In the genomic region with DNA sequence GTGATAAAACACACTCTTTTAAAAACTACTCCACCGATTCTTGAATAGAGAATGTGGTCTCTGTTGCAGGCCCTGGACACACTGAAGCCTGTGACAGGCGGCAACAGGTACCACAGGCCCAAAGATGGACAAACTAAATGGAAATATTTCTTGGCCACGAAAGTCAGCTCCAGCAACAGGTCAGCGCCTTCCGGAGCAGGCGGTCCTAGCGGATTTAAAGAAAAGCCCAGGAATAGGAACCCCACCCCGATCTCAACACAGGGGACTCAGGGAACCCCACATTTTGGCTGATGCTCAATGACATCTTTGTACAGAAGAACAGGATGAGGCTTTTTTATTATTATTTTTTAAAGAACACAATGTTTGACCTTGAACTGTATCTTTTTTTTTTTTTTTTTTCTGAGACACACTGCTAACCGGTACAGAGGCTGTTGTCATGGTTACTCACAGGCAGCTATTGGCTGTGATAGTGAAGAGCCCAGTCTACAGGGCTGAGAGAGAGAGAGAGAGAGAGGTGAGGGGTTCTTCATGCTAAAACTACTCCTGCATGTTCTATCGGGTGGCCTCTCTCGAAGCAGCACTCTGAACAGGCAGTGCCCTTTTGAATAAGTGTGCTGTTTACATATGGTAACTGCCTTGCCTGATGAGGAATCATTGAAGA, we compare ENCODE assay signal across 20 mouse cellular contexts.
DNase-seq lines count a peak whose midpoint lies in the region; ATAC-seq and TF ChIP-seq lines count a peak whose summit lies in the region.
"Had no signal": no experiment of that assay in that cellular context is flagged by ENCODE, and none has a peak within 500 bp of the region (broad histone marks: within the 10 kb centered on the region; RNA-seq: fewer than 3 reads in every experiment).

No protein-coding gene starts in this region.

- no peaks in the 10 kb centered on the region for H3K36me3 ChIP-seq in forebrain, embryonic 12.5 days (replicated peaks)
- H3K36me3 ChIP-seq in forebrain, embryonic 10.5 days (replicated peaks): no peaks in the 10 kb centered on the region
- H3K36me3 ChIP-seq in testis, adult 2 months (ENCODE audit: control insufficient read depth, insufficient read depth, low read length): no peaks in the 10 kb centered on the region
- H3K36me3 ChIP-seq in midbrain, embryonic 15.5 days (replicated peaks): no peaks in the 10 kb centered on the region
- H3K36me3 ChIP-seq: embryonic facial prominence, embryonic 13.5 days; kidney, embryonic 15.5 days; lung, embryonic 15.5 days had no signal

- no peak overlapping the region for H3K27ac ChIP-seq in forebrain, embryonic 12.5 days
- no peak overlapping the region for H3K27ac ChIP-seq in forebrain, embryonic 10.5 days
- peak overlapping the region; percentile 57 for H3K27ac ChIP-seq in testis, adult 2 months (ENCODE audit: control insufficient read depth, insufficient read depth, low read depth, low read length)
- 0 out of 2 replicates have a peak overlapping the region, but pooled peaks have one; percentile 38 for H3K27ac ChIP-seq in midbrain, embryonic 15.5 days
- H3K27ac ChIP-seq: embryonic facial prominence, embryonic 13.5 days; kidney, embryonic 15.5 days; liver, embryonic 14.5 days; lung, embryonic 15.5 days had no signal

- ATAC-seq in forebrain, embryonic 12.5 days (ENCODE audit: low FRiP score): peak; percentile 63; the same call in 1 of the 2 replicates
- peak; percentile 97 for ATAC-seq in midbrain, embryonic 15.5 days (replicated peaks)
- ATAC-seq in inflammation-experienced regulatory T-cells, adult 6 months: no peak
- ATAC-seq: intestine, embryonic 16.5 days; Patski had no signal

- no peaks in the 10 kb centered on the region for H3K9me3 ChIP-seq in forebrain, embryonic 12.5 days
- H3K9me3 ChIP-seq in forebrain, embryonic 10.5 days: no peaks in the 10 kb centered on the region
- no peaks in the 10 kb centered on the region for H3K9me3 ChIP-seq in midbrain, embryonic 15.5 days
- H3K9me3 ChIP-seq: embryonic facial prominence, embryonic 13.5 days; kidney, embryonic 15.5 days; lung, embryonic 15.5 days had no signal

- no peak for TF ChIP-seq CTCF in testis, adult 2 months (IDR thresholded peaks at IDR 0.05; ENCODE audit: control insufficient read depth, insufficient read depth, insufficient replicate concordance, low read depth, low read length)

- no peak for TF ChIP-seq POLR2A in testis, adult 2 months (IDR thresholded peaks at IDR 0.05; ENCODE audit: control insufficient read depth, low read depth, low read length)

- WGBS in forebrain, embryonic 12.5 days: 78% methylated on average over 11 of the region's 11 CpGs
- 85% methylated on average over 11 of the region's 11 CpGs for WGBS in forebrain, embryonic 10.5 days
- 67% methylated on average over 11 of the region's 11 CpGs for WGBS in midbrain, embryonic 15.5 days

- no peaks in the 10 kb centered on the region for H3K27me3 ChIP-seq in forebrain, embryonic 12.5 days
- H3K27me3 ChIP-seq in forebrain, embryonic 10.5 days (ENCODE audit: poor library complexity, severe bottlenecking): no peaks in the 10 kb centered on the region
- H3K27me3 ChIP-seq in testis, adult 2 months (ENCODE audit: control insufficient read depth, insufficient read depth, low read length): no peaks in the 10 kb centered on the region
- H3K27me3 ChIP-seq in midbrain, embryonic 15.5 days (replicated peaks): no peaks in the 10 kb centered on the region
- H3K27me3 ChIP-seq: embryonic facial prominence, embryonic 13.5 days; kidney, embryonic 15.5 days; lung, embryonic 15.5 days; Patski had no signal

- H3K4me1 ChIP-seq in forebrain, embryonic 12.5 days: no peaks in the 10 kb centered on the region
- H3K4me1 ChIP-seq in forebrain, embryonic 10.5 days: no peaks in the 10 kb centered on the region
- H3K4me1 ChIP-seq in testis, adult 2 months (ENCODE audit: control insufficient read depth, insufficient read depth, low read length): 0 out of 2 replicates have a peak, but pooled peaks cover 2% of the 10 kb centered on the region
- H3K4me1 ChIP-seq in midbrain, embryonic 15.5 days: peaks cover 5% of the 10 kb centered on the region; the same call in 1 of the 2 replicates
- H3K4me1 ChIP-seq: embryonic facial prominence, embryonic 13.5 days; lung, embryonic 15.5 days had no signal

- no peak for DNase-seq in forebrain, embryonic 10.5 days (ENCODE audit: extremely low spot score, low spot score)
- DNase-seq in testis, postnatal 10 days (ENCODE audit: low spot score): no peak
- DNase-seq in layer of hippocampus, adult 18-20 months (ENCODE audit: low spot score in 2 of 2): no peak
- no peak for DNase-seq in adrenal gland, adult (ENCODE audit: inconsistent age in 2 of 2, low spot score in 1 of 2)
- DNase-seq: cerebellum, adult 9-11 months; gastrocnemius, postnatal 14 days; heart, adult 18-20 months; heart, postnatal 36 days; lung, postnatal 4 days; thymus, postnatal 36 days had no signal

- no peak overlapping the region for H3K4me3 ChIP-seq in forebrain, embryonic 12.5 days (replicated peaks)
- no peak overlapping the region for H3K4me3 ChIP-seq in forebrain, embryonic 10.5 days
- H3K4me3 ChIP-seq in testis, adult 2 months (ENCODE audit: control insufficient read depth, low read depth, low read length): no peak overlapping the region
- H3K4me3 ChIP-seq in midbrain, embryonic 15.5 days: no peak overlapping the region
- H3K4me3 ChIP-seq: embryonic facial prominence, embryonic 13.5 days; kidney, embryonic 15.5 days; lung, embryonic 15.5 days had no signal

- no peak overlapping the region for H3K4me2 ChIP-seq in forebrain, embryonic 12.5 days
- H3K4me2 ChIP-seq in midbrain, embryonic 15.5 days: no peak overlapping the region
- H3K4me2 ChIP-seq: embryonic facial prominence, embryonic 13.5 days; kidney, embryonic 15.5 days; lung, embryonic 15.5 days had no signal

- no peak overlapping the region for H3K9ac ChIP-seq in forebrain, embryonic 12.5 days
- H3K9ac ChIP-seq in midbrain, embryonic 15.5 days: no peak overlapping the region
- H3K9ac ChIP-seq: embryonic facial prominence, embryonic 13.5 days; kidney, embryonic 15.5 days; liver, embryonic 14.5 days; lung, embryonic 15.5 days had no signal

Comparison
In these comparisons a context has a peak if more than half of its experiments do, and no peak if none do; other contexts are left out.
1. H3K27ac ChIP-seq: peak in testis, adult 2 months (single experiment) and midbrain, embryonic 15.5 days (single experiment); none in forebrain, embryonic 12.5 days (single experiment) and forebrain, embryonic 10.5 days (single experiment).